Mouse (Mus musculus): ENCODE results near the gene Dvl1. TPM values are rescaled to one million over a fixed set of nuclear protein-coding genes. Genes with fewer than 3 reads are reported as not detected.

Gene Dvl1
- 5.0 and 5.4 TPM in 2 replicates for polyA plus RNA-seq (2016; fragmentation: Nextera tagmentation; extraction: Ambion mirVana)

DNA sequence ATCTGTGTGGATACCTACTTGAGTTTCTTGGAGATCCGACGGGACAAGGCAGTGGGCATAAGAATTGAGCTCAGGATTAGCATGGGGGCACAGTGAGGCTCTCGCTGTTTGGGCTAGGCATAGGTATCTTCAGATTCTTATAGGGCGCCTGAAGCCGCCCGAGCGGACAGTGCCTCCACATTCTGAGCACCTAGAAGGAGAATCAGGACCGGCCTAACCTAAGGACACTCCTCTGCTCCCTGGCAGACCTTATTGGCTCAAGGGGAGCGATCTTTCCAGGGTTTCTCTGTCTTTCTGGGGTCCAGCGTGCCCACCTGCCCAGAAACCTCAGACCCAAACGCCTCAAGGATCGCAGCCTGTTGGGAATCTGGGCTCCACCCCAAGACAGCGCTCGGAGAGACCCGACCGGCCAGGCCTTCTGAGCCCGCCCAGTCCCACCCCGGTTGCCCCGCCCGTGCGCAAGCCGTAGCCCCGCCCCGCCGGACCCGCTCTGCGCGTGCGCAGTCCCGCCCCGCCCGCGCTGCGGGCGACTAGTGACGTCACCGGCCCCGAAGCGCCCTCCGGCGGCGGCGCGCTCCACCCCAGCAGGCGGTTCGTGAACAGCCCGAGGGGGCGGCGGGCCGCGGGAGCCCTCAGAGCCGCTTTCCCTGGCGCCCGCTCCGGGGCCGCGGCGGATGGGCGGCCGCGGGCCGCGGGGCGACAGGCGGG lies at the start of gene Dvl1:
Gene Dvl1 (plus strand): TSS at position 532 of the 708 bp plus-strand sequence.
- Histone ChIP-seq H3K9me3 (replicated peaks) (no peaks in the 10 kb centered on the region), H3K4me3 (peak within 1 kb of the TSS; percentile 94), H3K4me1 (peaks cover 37% of the 10 kb centered on the region), H3K27ac (replicated peaks) (peak within 1 kb of the TSS; percentile 89), H3K36me3 (peaks cover 24% of the 10 kb centered on the region), H3K27me3 (ENCODE audit: low read depth, poor library complexity, severe bottlenecking) (peaks cover 17% of the 10 kb centered on the region)
- peak; percentile 94 for DNase-seq (ENCODE audit: low spot score)
- 2% methylated on average over 62 of the region's 65 CpGs for WGBS

DNA sequence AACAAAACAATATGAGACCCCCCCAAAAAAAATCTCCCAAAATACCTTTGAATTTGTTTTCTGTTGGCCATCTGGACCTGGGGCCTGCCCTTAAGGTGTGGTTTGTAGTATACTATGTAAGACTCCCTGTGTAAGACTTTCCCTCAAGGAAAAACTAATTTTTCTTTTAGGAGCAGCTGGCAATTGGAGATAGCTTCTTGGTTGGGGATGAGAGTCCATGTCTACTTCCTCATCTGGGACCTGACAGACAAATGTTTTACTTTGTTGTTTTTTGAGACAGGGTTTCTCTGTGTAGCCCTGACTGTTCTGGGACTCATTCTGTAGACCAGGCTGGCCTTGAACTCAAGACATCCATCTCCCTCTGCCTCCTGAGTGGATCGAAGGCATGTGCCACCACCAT lies 45.1 kb upstream of the Dvl1 start:
- no peaks in the 10 kb centered on the region for H3K9me3 ChIP-seq (replicated peaks)
- H3K4me1 ChIP-seq, result peaks cover 22% of the 10 kb centered on the region
- H3K36me3 ChIP-seq, result peaks cover 22% of the 10 kb centered on the region
- H3K4me3 ChIP-seq, result no peak overlapping the region
- no peak overlapping the region for H3K27ac ChIP-seq (replicated peaks)
- DNase-seq (ENCODE audit: low spot score), result no peak
- WGBS, result 100% methylated on average over 1 of the region's 1 CpGs
- H3K27me3 ChIP-seq (ENCODE audit: low read depth, poor library complexity, severe bottlenecking), result 0 out of 2 replicates have a peak, but pooled peaks cover 3% of the 10 kb centered on the region

DNA sequence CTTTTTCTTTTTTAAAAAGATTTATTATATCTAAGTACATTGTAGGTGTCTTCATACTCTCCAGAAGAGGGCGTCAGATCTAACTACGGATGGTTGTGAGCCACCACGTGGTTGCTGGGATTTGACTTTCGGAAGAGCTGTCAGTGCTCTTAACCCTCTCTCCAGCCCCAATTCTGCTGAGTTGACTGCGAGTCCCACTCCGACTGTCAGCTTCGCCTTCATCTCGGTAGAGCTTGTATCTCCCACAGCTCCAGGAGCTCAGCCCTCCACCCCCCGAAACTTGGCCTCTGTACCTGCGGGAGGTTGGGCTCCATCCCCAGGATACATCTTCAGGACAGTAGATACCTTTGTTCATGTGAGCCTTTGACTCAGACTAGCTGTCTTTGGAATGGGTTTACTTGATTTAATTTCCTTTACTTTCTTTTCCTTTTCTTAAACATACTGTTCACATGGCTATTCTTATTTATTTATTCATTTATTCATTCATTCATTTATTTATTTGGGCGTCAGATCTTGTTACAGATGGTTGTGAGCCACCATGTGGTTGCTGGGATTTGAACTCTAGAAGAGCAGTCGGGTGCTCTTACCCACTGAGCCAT lies 44.4 kb upstream of the Dvl1 start, which contains the start of gene Mrpl20:
Gene Mrpl20 (plus strand): TSS at position 138 of the 599 bp plus-strand sequence.
- H3K4me1 ChIP-seq, result peaks cover 22% of the 10 kb centered on the region
- 7% methylated on average over 12 of the region's 12 CpGs for WGBS
- H3K27me3 ChIP-seq (ENCODE audit: low read depth, poor library complexity, severe bottlenecking), result no peaks in the 10 kb centered on the region
- H3K4me3 ChIP-seq, result peak within 1 kb of the TSS; percentile 94
- peaks cover 29% of the 10 kb centered on the region for H3K36me3 ChIP-seq
- no peaks in the 10 kb centered on the region for H3K9me3 ChIP-seq (replicated peaks)
- H3K27ac ChIP-seq (replicated peaks), result peak within 1 kb of the TSS; percentile 89
- DNase-seq (ENCODE audit: low spot score), result no peak

- H3K27ac ChIP-seq (replicated peaks), result peak overlapping the region; percentile 89
- peak overlapping the region; percentile 94 for H3K4me3 ChIP-seq
- H3K9me3 ChIP-seq (replicated peaks), result no peaks in the 10 kb centered on the region
- WGBS, result under 1% methylated on average over 58 of the region's 58 CpGs
- peaks cover 22% of the 10 kb centered on the region for H3K4me1 ChIP-seq
- H3K36me3 ChIP-seq, result peaks cover 35% of the 10 kb centered on the region
- DNase-seq (ENCODE audit: low spot score), result peak; percentile 96
- no peaks in the 10 kb centered on the region for H3K27me3 ChIP-seq (ENCODE audit: low read depth, poor library complexity, severe bottlenecking)
These were observed 43.7 kb upstream of the Dvl1 start for GRCm38 (mm10) chr4:155803340-155804041.

DNA sequence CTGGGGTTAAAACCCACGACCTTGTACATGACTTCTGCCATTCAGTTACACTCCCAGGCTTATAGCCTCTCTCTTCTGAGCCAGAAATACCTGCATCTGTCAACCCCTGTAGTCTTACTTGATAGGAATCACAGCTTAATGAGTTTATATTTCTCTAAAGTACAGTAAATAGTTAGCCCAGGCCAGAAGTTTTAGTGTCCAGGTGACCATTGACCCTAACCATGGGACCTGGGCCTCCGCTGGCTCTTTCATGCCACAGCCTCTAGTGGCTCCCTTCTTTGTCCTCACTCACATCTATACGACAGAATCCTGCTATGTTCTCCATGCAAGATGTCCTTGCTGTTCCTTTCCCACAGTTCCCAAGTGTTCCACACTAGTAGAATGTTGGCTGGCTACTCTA lies 39.4 kb upstream of the Dvl1 start:
- no peaks in the 10 kb centered on the region for H3K9me3 ChIP-seq (replicated peaks)
- peaks cover 30% of the 10 kb centered on the region for H3K4me1 ChIP-seq
- WGBS, result 91% methylated on average over 3 of the region's 3 CpGs
- H3K27me3 ChIP-seq (ENCODE audit: low read depth, poor library complexity, severe bottlenecking), result no peaks in the 10 kb centered on the region
- no peak for DNase-seq (ENCODE audit: low spot score)
- no peak overlapping the region for H3K27ac ChIP-seq (replicated peaks)
- H3K36me3 ChIP-seq, result peaks cover 65% of the 10 kb centered on the region
- H3K4me3 ChIP-seq, result no peak overlapping the region

GRCm38 (mm10) chr4:155811929-155812664 lies 35.1 kb upstream of the Dvl1 start, which contains the start of gene Ccnl2:
Gene Ccnl2, plus strand, starts transcription at chr4:155812489.
- peak; percentile 97 for DNase-seq (ENCODE audit: low spot score)
- peaks cover 24% of the 10 kb centered on the region for H3K4me1 ChIP-seq
- H3K27me3 ChIP-seq (ENCODE audit: low read depth, poor library complexity, severe bottlenecking), result no peaks in the 10 kb centered on the region
- H3K4me3 ChIP-seq, result peak within 1 kb of the TSS; percentile 98
- H3K36me3 ChIP-seq, result peaks cover 83% of the 10 kb centered on the region
- peak within 1 kb of the TSS; percentile 98 for H3K27ac ChIP-seq (replicated peaks)
- WGBS, result under 1% methylated on average over 60 of the region's 60 CpGs
- no peaks in the 10 kb centered on the region for H3K9me3 ChIP-seq (replicated peaks)

DNA sequence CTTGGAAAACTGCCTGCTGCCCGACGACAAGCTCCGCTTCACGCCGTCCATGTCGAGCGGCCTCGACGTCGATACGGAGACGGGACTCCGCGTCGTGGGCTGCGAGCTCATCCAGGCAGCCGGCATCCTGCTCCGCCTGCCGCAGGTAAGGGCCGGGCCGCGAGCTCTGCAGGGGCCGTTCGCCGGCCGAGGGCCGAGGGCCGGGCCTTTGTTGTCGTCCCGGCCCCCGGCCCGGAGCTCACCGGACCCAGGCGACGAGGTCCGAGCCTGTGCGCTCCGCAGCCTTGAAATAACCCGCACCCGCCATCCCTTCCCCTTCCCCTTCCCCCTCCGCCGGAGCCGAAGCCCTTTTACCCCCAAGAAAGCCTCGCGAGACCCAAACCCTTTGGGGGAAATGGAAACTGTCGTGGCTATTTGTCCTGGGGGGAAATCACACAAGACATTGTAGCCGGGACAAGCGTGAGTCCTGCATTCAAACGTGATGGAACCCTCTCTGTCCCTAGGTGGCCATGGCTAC lies 34.5 kb upstream of the Dvl1 start:
- DNase-seq (ENCODE audit: low spot score), result no peak
- Histone ChIP-seq H3K9me3 (replicated peaks) (no peaks in the 10 kb centered on the region), H3K4me3 (peak overlapping the region; percentile 98), H3K4me1 (peaks cover 24% of the 10 kb centered on the region), H3K27me3 (ENCODE audit: low read depth, poor library complexity, severe bottlenecking) (no peaks in the 10 kb centered on the region), H3K36me3 (peaks cover 83% of the 10 kb centered on the region), H3K27ac (replicated peaks) (peak overlapping the region; percentile 98)
- WGBS, result under 1% methylated on average over 46 of the region's 49 CpGs

GRCm38 (mm10) chr4:155817533-155817932 lies 29.7 kb upstream of the Dvl1 start:
- Histone ChIP-seq H3K9me3 (replicated peaks) (no peaks in the 10 kb centered on the region), H3K4me1 (peaks cover 13% of the 10 kb centered on the region), H3K27ac (replicated peaks) (no peak overlapping the region), H3K4me3 (no peak overlapping the region), H3K36me3 (peaks cover 94% of the 10 kb centered on the region), H3K27me3 (ENCODE audit: low read depth, poor library complexity, severe bottlenecking) (no peaks in the 10 kb centered on the region)
- WGBS, result 88% methylated on average over 4 of the region's 4 CpGs
- DNase-seq (ENCODE audit: low spot score), result no peak

GRCm38 (mm10) chr4:155821025-155821424 lies 26.2 kb upstream of the Dvl1 start:
- H3K27ac ChIP-seq (replicated peaks), result no peak overlapping the region
- H3K36me3 ChIP-seq, result peaks cover 100% of the 10 kb centered on the region
- H3K9me3 ChIP-seq (replicated peaks), result no peaks in the 10 kb centered on the region
- no peak for DNase-seq (ENCODE audit: low spot score)
- H3K4me1 ChIP-seq, result no peaks in the 10 kb centered on the region
- no peaks in the 10 kb centered on the region for H3K27me3 ChIP-seq (ENCODE audit: low read depth, poor library complexity, severe bottlenecking)
- 86% methylated on average over 7 of the region's 7 CpGs for WGBS
- H3K4me3 ChIP-seq, result no peak overlapping the region

DNA sequence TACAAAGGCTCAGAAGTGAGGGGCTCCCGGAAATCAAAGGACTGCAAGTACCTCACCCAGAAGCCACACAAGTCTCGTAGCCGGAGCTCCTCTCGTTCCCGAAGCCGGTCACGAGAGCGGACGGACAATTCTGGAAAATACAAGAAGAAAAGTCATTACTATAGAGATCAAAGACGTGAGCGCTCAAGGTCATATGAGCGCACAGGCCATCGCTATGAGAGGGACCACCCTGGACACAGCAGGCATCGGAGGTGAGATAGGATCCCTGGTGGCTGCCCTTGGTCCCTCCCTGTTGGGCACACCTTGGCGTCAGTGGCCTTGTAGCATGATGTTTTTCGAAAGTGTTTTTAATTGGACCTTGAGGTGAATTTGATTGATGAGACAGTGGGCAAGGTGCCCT lies 23.8 kb upstream of the Dvl1 start:
- H3K9me3 ChIP-seq (replicated peaks), result no peaks in the 10 kb centered on the region
- H3K27ac ChIP-seq (replicated peaks), result no peak overlapping the region
- peaks cover 100% of the 10 kb centered on the region for H3K36me3 ChIP-seq
- no peaks in the 10 kb centered on the region for H3K4me1 ChIP-seq
- 95% methylated on average over 16 of the region's 16 CpGs for WGBS
- H3K4me3 ChIP-seq, result no peak overlapping the region
- H3K27me3 ChIP-seq (ENCODE audit: low read depth, poor library complexity, severe bottlenecking), result no peaks in the 10 kb centered on the region
- DNase-seq (ENCODE audit: low spot score), result no peak

- peaks cover 27% of the 10 kb centered on the region for H3K4me1 ChIP-seq
- H3K27me3 ChIP-seq (ENCODE audit: low read depth, poor library complexity, severe bottlenecking), result no peaks in the 10 kb centered on the region
- H3K36me3 ChIP-seq, result peaks cover 60% of the 10 kb centered on the region
- no peak overlapping the region for H3K4me3 ChIP-seq
- no peaks in the 10 kb centered on the region for H3K9me3 ChIP-seq (replicated peaks)
- H3K27ac ChIP-seq (replicated peaks), result no peak overlapping the region
- 92% methylated on average over 4 of the region's 4 CpGs for WGBS
- DNase-seq (ENCODE audit: low spot score), result no peak
These were observed 17.3 kb upstream of the Dvl1 start for GRCm38 (mm10) chr4:155829866-155830265.

DNA sequence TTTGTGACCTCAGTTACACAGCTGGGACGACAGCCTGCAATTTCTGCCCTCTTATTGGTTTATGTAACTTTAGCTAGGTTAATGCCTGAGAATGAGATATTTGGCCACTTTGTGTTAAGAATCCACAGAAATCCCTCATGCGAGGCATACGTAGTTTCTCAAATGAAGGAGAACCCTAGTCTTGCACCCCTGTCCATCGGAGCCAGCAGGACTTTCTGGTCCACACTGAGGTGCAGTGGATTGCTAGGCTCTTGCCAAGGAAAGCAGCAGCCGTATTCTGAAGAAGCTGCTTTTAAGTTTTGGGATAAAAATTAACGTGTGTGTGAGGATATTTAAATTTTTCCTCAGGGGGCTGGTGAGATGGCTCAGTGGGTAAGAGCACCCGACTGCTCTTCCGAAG lies 16.6 kb upstream of the Dvl1 start:
- peaks cover 58% of the 10 kb centered on the region for H3K36me3 ChIP-seq
- H3K9me3 ChIP-seq (replicated peaks), result no peaks in the 10 kb centered on the region
- H3K4me3 ChIP-seq, result peak overlapping the region; percentile 70
- no peaks in the 10 kb centered on the region for H3K27me3 ChIP-seq (ENCODE audit: low read depth, poor library complexity, severe bottlenecking)
- DNase-seq (ENCODE audit: low spot score), result no peak
- peaks cover 27% of the 10 kb centered on the region for H3K4me1 ChIP-seq
- H3K27ac ChIP-seq (replicated peaks), result peak overlapping the region; percentile 63
- WGBS, result 57% methylated on average over 8 of the region's 8 CpGs
